Mouse (Mus musculus) embryonic facial prominence, embryonic 12.5 days (tissue): Measurements from ENCODE around the gene Bora. TPM values are rescaled to one million over a fixed set of nuclear protein-coding genes. Genes with fewer than 3 reads are reported as not detected.
"Not testable (repeated sequence)": the region's sequence is repeated elsewhere in the genome, so short reads cannot be mapped to it uniquely, and the experiment has no call there.

Experiments used
- ATAC-seq: fragments of 200-750 bp; cut with Nextera tagmentation; 2 replicates; pipeline ENCODE4 v1.8.0; 2017; ENCODE audit not compliant: insufficient number of reproducible peaks, insufficient read depth, low FRiP score, low TSS enrichment
- H3K27ac ChIP-seq: fragments of 300-500 bp; sonication (generic); 2 replicates; pipeline ENCODE4 v1.5.1; 2016; ENCODE audit warnings: mild to moderate bottlenecking
- H3K27me3 ChIP-seq: fragments of 300-500 bp; sonication (generic); 2 replicates; pipeline ENCODE4 v1.6.1; 2016; ENCODE audit warnings: mild to moderate bottlenecking, moderate library complexity
- H3K36me3 ChIP-seq: fragments of 300-500 bp; sonication (generic); 2 replicates; pipeline ENCODE4 v1.6.1; 2016; ENCODE audit warnings: mild to moderate bottlenecking
- H3K4me1 ChIP-seq: fragments of 300-500 bp; sonication (generic); 2 replicates; pipeline ENCODE4 v1.6.1; 2016
- H3K4me2 ChIP-seq: fragments of 300-500 bp; sonication (generic); replicated peaks from 2 replicates; pipeline ENCODE4 v1.6.1; 2016; ENCODE audit warnings: mild to moderate bottlenecking, moderate library complexity
- H3K4me3 ChIP-seq: fragments of 300-500 bp; sonication (generic); 2 replicates; pipeline ENCODE4 v1.5.1; 2016; ENCODE audit warnings: mild to moderate bottlenecking
- H3K9ac ChIP-seq: fragments of 300-500 bp; sonication (generic); 2 replicates; pipeline ENCODE4 v1.6.1; 2016; ENCODE audit warnings: mild to moderate bottlenecking, moderate library complexity
- H3K9me3 ChIP-seq: fragments of 300-500 bp; sonication (generic); 2 replicates; pipeline ENCODE4 v1.6.1; 2016; ENCODE audit warnings: mild to moderate bottlenecking, moderate library complexity
- WGBS: fragments of 180-500 bp; shearing (Covaris S2); methylation state at CpG from one replicate; pipeline ENCODE4 v1.1.7; 2016; 5-methylcytosine and 5-hydroxymethylcytosine counted together
- polyA plus RNA-seq: library from polyadenylated mRNA; unstranded; fragments of >200 nt; fragmentation: Nextera tagmentation; extraction: Ambion mirVana; gene quantifications from 2 replicates; pipeline ENCODE4 v1.2.1, GENCODE M21; 2016

The Bora gene
- polyA plus RNA-seq, 1 experiment from 2014 or later: 86.2 TPM

- Histone ChIP-seq H3K36me3 (peaks cover 17% of the 10 kb centered on the region), H3K9me3 (no peaks in the 10 kb centered on the region), H3K9ac (no peak overlapping the region), H3K4me3 (no peak overlapping the region), H3K4me2 (no peak overlapping the region), H3K27ac (no peak overlapping the region), H3K4me1 (no peaks in the 10 kb centered on the region), H3K27me3 (no peaks in the 10 kb centered on the region)
- ATAC-seq: no peak
- WGBS: 90% methylated on average over 2 of the region's 2 CpGs
These were observed 8.3 kb upstream of the Bora start for GRCm38 (mm10) chr14:99037703-99038102.

GRCm38 (mm10) chr14:99039308-99039707, 6.7 kb upstream of the Bora start:
- H3K27me3 ChIP-seq, H3K4me3 ChIP-seq, H3K4me1 ChIP-seq, H3K4me2 ChIP-seq, H3K27ac ChIP-seq, H3K9ac ChIP-seq, ATAC-seq, H3K9me3 ChIP-seq: not testable (repeated sequence)
- H3K36me3 ChIP-seq: peaks cover 13% of the 10 kb centered on the region
- 78% methylated on average over 5 of the region's 5 CpGs for WGBS

DNA sequence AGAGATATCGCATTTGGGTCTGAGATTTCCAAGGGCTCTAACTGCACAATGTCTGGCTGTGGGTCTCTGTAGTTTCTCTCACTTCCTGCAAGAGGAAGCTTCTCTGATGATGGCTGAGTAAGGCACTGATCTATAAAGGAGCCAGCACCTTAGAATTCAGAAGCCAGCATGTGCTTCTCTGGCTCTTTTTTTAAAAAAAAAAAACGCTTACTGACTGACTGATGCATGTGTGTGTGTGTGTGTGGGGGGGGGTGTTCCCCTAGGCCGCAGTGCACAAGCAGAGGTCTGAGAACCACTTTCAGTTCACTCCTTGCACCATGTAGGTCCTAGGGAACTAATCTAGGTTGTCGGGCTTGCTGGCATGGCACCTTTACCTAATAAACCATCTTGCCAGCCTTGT, 4.6 kb upstream of the Bora start:
- H3K4me3 ChIP-seq: no peak overlapping the region
- WGBS: 77% methylated on average over 4 of the region's 4 CpGs
- H3K4me2 ChIP-seq: no peak overlapping the region
- peaks cover 10% of the 10 kb centered on the region for H3K36me3 ChIP-seq
- H3K9ac ChIP-seq: no peak overlapping the region
- H3K9me3 ChIP-seq: no peaks in the 10 kb centered on the region
- H3K4me1 ChIP-seq: peaks cover 16% of the 10 kb centered on the region
- H3K27me3 ChIP-seq: no peaks in the 10 kb centered on the region
- ATAC-seq: no peak
- H3K27ac ChIP-seq: no peak overlapping the region

DNA sequence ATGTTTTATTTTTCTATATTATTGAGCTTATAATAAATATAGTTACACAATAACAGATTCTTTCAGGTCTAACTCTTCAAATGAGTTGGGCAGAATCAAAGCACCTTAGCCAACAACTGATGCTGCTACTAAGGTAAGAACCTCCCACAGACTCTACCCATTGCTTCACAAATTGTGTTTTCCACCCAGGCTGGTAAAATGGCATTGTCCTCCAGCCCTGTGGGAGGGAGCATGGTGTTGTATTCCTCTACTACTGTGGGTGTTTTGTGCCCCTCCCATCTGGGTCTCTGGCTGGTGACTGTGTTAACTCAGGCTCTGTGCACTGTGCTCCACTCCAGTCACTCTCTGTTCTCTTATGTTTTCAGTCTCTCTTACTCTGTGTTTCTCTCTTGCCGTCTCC, 2.5 kb upstream of the Bora start:
- Histone ChIP-seq H3K27ac (no peak overlapping the region), H3K36me3 (peaks cover 2% of the 10 kb centered on the region), H3K9me3 (no peaks in the 10 kb centered on the region), H3K27me3 (no peaks in the 10 kb centered on the region), H3K4me3 (no peak overlapping the region; the same call in 1 of the 2 replicates), H3K4me2 (peak overlapping the region; percentile 66; the same call in 1 of the 2 replicates), H3K4me1 (peaks cover 19% of the 10 kb centered on the region), H3K9ac (peak overlapping the region; percentile 27; the same call in 1 of the 2 replicates)
- no peak for ATAC-seq
- WGBS: 38% methylated on average over 1 of the region's 1 CpGs

DNA sequence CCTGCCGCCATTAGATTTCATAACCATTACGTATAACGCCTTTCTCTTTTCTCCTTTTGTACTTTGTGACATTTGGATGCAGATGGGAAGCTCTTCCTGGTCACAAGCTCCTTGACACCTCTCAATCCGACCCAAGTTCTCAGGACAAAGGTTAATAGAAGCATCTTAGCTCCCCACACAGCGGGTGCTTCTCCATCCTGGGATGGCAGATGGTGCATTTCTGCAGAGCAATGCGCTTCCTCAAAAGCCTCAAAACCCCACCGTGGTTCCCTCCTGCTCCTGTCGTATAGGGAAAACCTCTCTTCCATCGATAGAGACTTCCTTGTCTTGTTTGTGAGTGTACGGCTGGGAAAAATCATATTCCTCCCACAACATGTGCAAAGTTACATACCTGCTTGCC, 1.9 kb upstream of the Bora start:
- no peak overlapping the region for H3K27ac ChIP-seq
- H3K4me3 ChIP-seq: peak overlapping the region; percentile 91
- H3K4me2 ChIP-seq: peak overlapping the region; percentile 66
- peaks cover 19% of the 10 kb centered on the region for H3K4me1 ChIP-seq
- no peak for ATAC-seq
- H3K9ac ChIP-seq: peak overlapping the region; percentile 27; the same call in 1 of the 2 replicates
- WGBS: 36% methylated on average over 10 of the region's 10 CpGs
- H3K9me3 ChIP-seq: no peaks in the 10 kb centered on the region
- H3K27me3 ChIP-seq: no peaks in the 10 kb centered on the region
- H3K36me3 ChIP-seq: peaks cover 2% of the 10 kb centered on the region

DNA sequence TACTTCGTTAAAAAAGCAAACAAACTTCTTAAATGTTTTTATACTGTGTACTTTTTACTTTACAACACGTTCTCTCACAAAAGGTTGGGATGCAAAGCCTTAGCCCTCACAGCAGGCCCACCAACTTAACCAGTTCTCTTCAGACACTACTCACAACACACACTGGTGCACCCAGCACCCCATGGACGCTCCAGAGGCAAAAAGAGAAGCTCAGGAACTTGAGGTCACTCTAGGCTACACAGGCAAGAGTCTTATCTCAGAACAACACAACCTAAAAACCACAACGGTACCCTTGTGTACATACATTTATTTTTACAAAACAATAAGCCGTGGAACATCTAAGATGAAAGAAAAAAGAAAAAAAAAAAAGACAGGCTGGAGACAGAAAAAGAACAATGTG, 1.3 kb upstream of the Bora start:
- no peak overlapping the region for H3K27ac ChIP-seq
- ATAC-seq: no peak
- WGBS: 8% methylated on average over 5 of the region's 5 CpGs
- peak overlapping the region; percentile 96 for H3K9ac ChIP-seq
- H3K36me3 ChIP-seq: 0 out of 2 replicates have a peak, but pooled peaks cover 3% of the 10 kb centered on the region
- peak overlapping the region; percentile 66 for H3K4me2 ChIP-seq
- no peaks in the 10 kb centered on the region for H3K9me3 ChIP-seq
- no peaks in the 10 kb centered on the region for H3K27me3 ChIP-seq
- H3K4me1 ChIP-seq: peaks cover 19% of the 10 kb centered on the region
- H3K4me3 ChIP-seq: peak overlapping the region; percentile 91

DNA sequence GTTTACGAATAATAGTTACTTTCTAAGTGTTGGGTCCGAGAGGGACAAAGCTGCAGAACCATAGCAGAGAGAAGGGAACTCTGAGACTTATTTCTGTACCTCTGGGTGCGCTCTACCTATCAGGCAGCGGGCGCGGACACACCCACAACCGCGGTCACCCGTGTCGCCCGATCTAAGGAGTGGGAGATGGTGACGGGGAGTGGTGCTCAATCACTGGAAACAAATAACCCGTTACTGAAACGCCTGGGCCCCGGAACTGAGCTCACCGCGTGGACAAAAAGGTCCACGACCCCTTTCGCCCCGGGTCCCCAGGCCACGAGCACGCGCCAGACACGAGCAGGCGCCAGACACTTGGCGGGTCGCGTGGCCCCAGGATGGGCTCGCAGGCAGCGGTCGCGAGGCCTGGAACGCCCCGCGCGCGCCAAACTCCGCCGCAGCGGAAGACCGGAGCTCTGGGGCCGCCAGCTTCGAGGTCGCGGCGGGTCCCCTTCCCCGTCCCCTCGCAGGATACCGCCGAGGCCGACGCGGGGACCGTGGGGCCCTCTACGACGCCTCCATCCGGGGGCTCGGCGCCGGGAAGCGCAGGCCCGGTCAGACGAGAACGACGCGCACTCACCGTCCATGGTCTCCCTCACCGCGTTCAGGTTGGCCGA, 518 bp upstream of the Bora start:
- Histone ChIP-seq H3K27ac (peak overlapping the region; percentile 89), H3K9me3 (no peaks in the 10 kb centered on the region), H3K4me3 (peak overlapping the region; percentile 91), H3K9ac (peak overlapping the region; percentile 96), H3K27me3 (no peaks in the 10 kb centered on the region), H3K36me3 (peaks cover 6% of the 10 kb centered on the region; the same call in 1 of the 2 replicates), H3K4me1 (peaks cover 19% of the 10 kb centered on the region), H3K4me2 (peak overlapping the region; percentile 66)
- under 1% methylated on average over 70 of the region's 70 CpGs for WGBS
- ATAC-seq: no peak

- H3K27ac ChIP-seq: peak overlapping the region; percentile 89
- H3K4me1 ChIP-seq: peaks cover 19% of the 10 kb centered on the region
- H3K4me3 ChIP-seq: peak overlapping the region; percentile 91
- H3K9ac ChIP-seq: peak overlapping the region; percentile 52
- H3K36me3 ChIP-seq: peaks cover 15% of the 10 kb centered on the region; the same call in 1 of the 2 replicates
- no peaks in the 10 kb centered on the region for H3K27me3 ChIP-seq
- under 1% methylated on average over 15 of the region's 15 CpGs for WGBS
- H3K9me3 ChIP-seq: no peaks in the 10 kb centered on the region
- H3K4me2 ChIP-seq: peak overlapping the region; percentile 61
- ATAC-seq: peak; percentile 6; the same call in 1 of the 2 replicates
These were observed 760 bp downstream of the Bora start for GRCm38 (mm10) chr14:99046782-99047181.

- H3K36me3 ChIP-seq: peaks cover 45% of the 10 kb centered on the region
- H3K4me3 ChIP-seq: no peak overlapping the region
- 94% methylated on average over 7 of the region's 7 CpGs for WGBS
- no peaks in the 10 kb centered on the region for H3K9me3 ChIP-seq
- H3K9ac ChIP-seq: no peak overlapping the region
- H3K4me1 ChIP-seq: no peaks in the 10 kb centered on the region
- ATAC-seq: no peak
- H3K27me3 ChIP-seq: no peaks in the 10 kb centered on the region
- H3K4me2 ChIP-seq: no peak overlapping the region
- no peak overlapping the region for H3K27ac ChIP-seq
These were observed 13.1 kb downstream of the Bora start for GRCm38 (mm10) chr14:99058959-99059586.

- Histone ChIP-seq H3K36me3 (peaks cover 40% of the 10 kb centered on the region), H3K9me3 (no peaks in the 10 kb centered on the region), H3K27me3 (no peaks in the 10 kb centered on the region), H3K27ac (no peak overlapping the region), H3K4me3 (no peak overlapping the region), H3K4me2 (no peak overlapping the region), H3K9ac (no peak overlapping the region), H3K4me1 (no peaks in the 10 kb centered on the region)
- WGBS: 93% methylated on average over 12 of the region's 12 CpGs
- ATAC-seq: no peak
These were observed 14.6 kb downstream of the Bora start for GRCm38 (mm10) chr14:99060616-99061015.

- Histone ChIP-seq H3K9ac (no peak overlapping the region), H3K27ac (no peak overlapping the region), H3K27me3 (no peaks in the 10 kb centered on the region), H3K36me3 (peaks cover 36% of the 10 kb centered on the region), H3K4me1 (no peaks in the 10 kb centered on the region), H3K4me3 (no peak overlapping the region), H3K9me3 (no peaks in the 10 kb centered on the region), H3K4me2 (no peak overlapping the region)
- no peak for ATAC-seq
- 94% methylated on average over 2 of the region's 2 CpGs for WGBS
These were observed 17.1 kb downstream of the Bora start for GRCm38 (mm10) chr14:99063091-99063490.

DNA sequence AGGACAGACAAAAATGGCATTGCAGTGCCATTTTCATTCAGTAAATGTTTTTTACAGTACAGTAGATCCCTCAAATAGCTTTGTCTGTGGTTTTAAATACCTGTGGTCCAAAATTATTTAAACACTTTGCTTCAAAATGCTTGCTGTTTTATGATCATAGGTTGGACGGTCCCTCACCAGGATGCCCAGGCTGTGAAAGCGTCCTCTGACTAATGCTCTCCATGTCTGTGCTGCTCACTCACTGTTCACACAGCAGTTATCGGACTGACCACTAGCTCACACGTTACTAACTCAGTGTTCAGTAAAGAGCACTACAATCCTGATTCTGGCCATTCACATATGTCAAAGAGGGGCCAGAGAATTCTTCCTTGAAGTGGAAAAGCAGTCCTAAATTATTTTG, 25.1 kb downstream of the Bora start:
- H3K36me3 ChIP-seq: peaks cover 43% of the 10 kb centered on the region
- H3K9ac ChIP-seq: no peak overlapping the region
- H3K4me1 ChIP-seq: no peaks in the 10 kb centered on the region
- no peak overlapping the region for H3K4me2 ChIP-seq
- no peak overlapping the region for H3K27ac ChIP-seq
- 90% methylated on average over 4 of the region's 4 CpGs for WGBS
- H3K9me3 ChIP-seq: no peaks in the 10 kb centered on the region
- no peak for ATAC-seq
- H3K4me3 ChIP-seq: no peak overlapping the region
- H3K27me3 ChIP-seq: no peaks in the 10 kb centered on the region
